Mouse (Mus musculus): ENCODE data around the gene Map2.

DNA sequence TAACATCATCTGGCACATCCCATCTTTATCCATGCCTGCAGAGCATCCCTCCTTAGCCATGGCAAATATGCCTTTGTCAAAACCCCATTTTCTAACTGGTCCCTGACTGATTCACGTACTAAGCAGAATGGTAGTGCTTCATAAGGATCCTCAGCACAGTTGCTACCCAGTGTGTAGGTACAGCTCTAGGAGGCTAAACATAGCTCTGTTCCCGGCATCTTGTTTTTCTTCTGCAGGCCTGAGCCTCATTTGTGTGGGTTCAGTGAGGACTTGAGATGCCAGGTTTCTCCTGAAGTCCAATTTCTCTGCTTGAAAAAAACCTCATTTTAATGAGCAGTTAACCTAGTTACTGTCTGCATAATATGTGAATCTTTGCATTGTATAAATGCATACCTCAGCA lies 30.4 kb downstream of the Map2 start:
- TF ChIP-seq CTCF (IDR thresholded peaks at IDR 0.05; ENCODE audit: low read depth, low read length) (no peak), POLR2A (IDR thresholded peaks at IDR 0.05; ENCODE audit: insufficient read depth, low read length) (no peak), EP300 (IDR thresholded peaks at IDR 0.05; ENCODE audit: insufficient read depth, low read depth, low read length) (no peak)

Data from ES-Bruce4 (cell line).